Mouse (Mus musculus) MEL (cell line): ENCODE measurements around the gene Trem3. TPM values are rescaled to one million over a fixed set of nuclear protein-coding genes. Genes with fewer than 3 reads are reported as not detected.

Experiments used
- DNase-seq: peaks from one replicate; pipeline ENCODE4 v3.0.0; 2011; ENCODE audit warnings: low read depth, low spot score
- H3K27ac ChIP-seq: 2 replicates; pipeline ENCODE4 v1.5.1; 2012; ENCODE audit warnings: low read depth, mild to moderate bottlenecking, control low read depth, low read length, moderate library complexity; ENCODE audit not compliant: control insufficient read depth
- H3K27me3 ChIP-seq, 2 experiments: fragments of 150-350 bp in 1 of 2; sonication (generic) in 1 of 2; 2 replicates each; pipeline ENCODE4 v1.6.1; 2012; ENCODE audit warnings: low read length in 2 of 2, mild to moderate bottlenecking in 2 of 2, improper control_type of control experiment in 1 of 2, moderate library complexity in 1 of 2; ENCODE audit not compliant: insufficient read depth in 2 of 2, control insufficient read depth in 1 of 2
- H3K36me3 ChIP-seq, 2 experiments: 2 replicates each; pipeline ENCODE4 v1.6.1; 2012 to 2014; ENCODE audit warnings: low read length in 2 of 2, improper control_type of control experiment in 1 of 2, inconsistent platforms in 1 of 2, mild to moderate bottlenecking in 1 of 2; ENCODE audit not compliant: insufficient read depth in 2 of 2, control insufficient read depth in 1 of 2
- H3K4me1 ChIP-seq, 2 experiments: fragments of 150-350 bp in 1 of 2; sonication (generic) in 1 of 2; 2 replicates each; pipeline ENCODE4 v1.6.1; 2012; ENCODE audit warnings: low read length in 2 of 2, improper control_type of control experiment in 1 of 2, mild to moderate bottlenecking in 1 of 2; ENCODE audit not compliant: insufficient read depth in 2 of 2, control insufficient read depth in 1 of 2
- H3K4me3 ChIP-seq, 2 experiments: fragments of 150-350 bp in 1 of 2; sonication (generic) in 1 of 2; 2 replicates each; pipeline ENCODE4 v1.5.1; 2012; ENCODE audit warnings: low read depth in 2 of 2, low read length in 2 of 2, mild to moderate bottlenecking in 2 of 2, moderate library complexity in 2 of 2, control low read depth in 1 of 2, improper control_type of control experiment in 1 of 2; ENCODE audit not compliant: control insufficient read depth in 1 of 2, insufficient read depth in 1 of 2
- H3K79me2 ChIP-seq: 2 replicates; pipeline ENCODE4 v1.6.1; 2012; ENCODE audit warnings: mild to moderate bottlenecking, low read length, moderate library complexity; ENCODE audit not compliant: control insufficient read depth, poor library complexity, insufficient read depth
- H3K9ac ChIP-seq: 2 replicates; pipeline ENCODE4 v1.6.1; 2012; ENCODE audit warnings: low read depth, mild to moderate bottlenecking, control low read depth, low read length, moderate library complexity; ENCODE audit not compliant: control insufficient read depth, poor library complexity, severe bottlenecking
- H3K9me3 ChIP-seq: fragments of 150-350 bp; sonication (generic); replicated peaks from 2 replicates; pipeline ENCODE4 v1.6.1; 2012; ENCODE audit warnings: mild to moderate bottlenecking, low read length, improper control_type of control experiment, moderate library complexity; ENCODE audit not compliant: insufficient read depth
- CHD2 ChIP-seq: IDR thresholded peaks from 2 replicates; pipeline ENCODE4 v1.6.1; 2011; ENCODE audit warnings: low read length, improper control_type of control experiment
- CTCF ChIP-seq, 3 experiments: IDR thresholded peaks in 2 of 3; conservative IDR thresholded peaks in 1 of 3; 2 replicates each; pipeline ENCODE4 v1.5.1; 2011 to 2012; ENCODE audit warnings: low read length in 3 of 3, low read depth in 2 of 3, mild to moderate bottlenecking in 2 of 3, improper control_type of control experiment in 1 of 3, inconsistent platforms in 1 of 3, mixed read lengths in 1 of 3, moderate library complexity in 1 of 3; ENCODE audit not compliant: control insufficient read depth in 1 of 3, insufficient read depth in 1 of 3, poor library complexity in 1 of 3, severe bottlenecking in 1 of 3
- GATA1 ChIP-seq: IDR thresholded peaks from 2 replicates; pipeline ENCODE4 v1.6.1; 2011; ENCODE audit warnings: low read depth, low read length, improper control_type of control experiment
- HCFC1 ChIP-seq: IDR thresholded peaks from 2 replicates; pipeline ENCODE4 v1.6.1; 2012; ENCODE audit warnings: low read depth, mild to moderate bottlenecking, inconsistent platforms, low read length, improper control_type of control experiment, moderate library complexity
- KAT2A ChIP-seq: conservative IDR thresholded peaks from 2 replicates; pipeline ENCODE4 v1.6.1; 2012; ENCODE audit warnings: low read depth, low read length, improper control_type of control experiment, inconsistent platforms
- MAFK ChIP-seq: IDR thresholded peaks from 2 replicates; pipeline ENCODE4 v1.6.1; 2011; ENCODE audit warnings: low read depth, mild to moderate bottlenecking, low read length, improper control_type of control experiment, borderline replicate concordance
- MAX ChIP-seq: IDR thresholded peaks from 2 replicates; pipeline ENCODE4 v1.6.1; 2011; ENCODE audit warnings: low read length, improper control_type of control experiment
- MYB ChIP-seq: IDR thresholded peaks from 2 replicates; pipeline ENCODE4 v1.6.1; 2011; ENCODE audit warnings: mild to moderate bottlenecking, low read depth, low read length, improper control_type of control experiment
- MYC ChIP-seq: IDR thresholded peaks from 2 replicates; pipeline ENCODE4 v1.6.1; 2011; ENCODE audit warnings: low read depth, mild to moderate bottlenecking, low read length, improper control_type of control experiment, moderate library complexity
- RAD21 ChIP-seq: IDR thresholded peaks from 2 replicates; pipeline ENCODE4 v1.6.1; 2011; ENCODE audit warnings: mild to moderate bottlenecking, low read depth, low read length, improper control_type of control experiment
- SIN3A ChIP-seq: IDR thresholded peaks from 2 replicates; pipeline ENCODE4 v1.6.1; 2012; ENCODE audit warnings: low read length, improper control_type of control experiment, inconsistent platforms
- SMC3 ChIP-seq: IDR thresholded peaks from 2 replicates; pipeline ENCODE4 v1.6.1; 2011; ENCODE audit warnings: low read depth, low read length, improper control_type of control experiment
- TAL1 ChIP-seq: IDR thresholded peaks from 2 replicates; pipeline ENCODE4 v1.6.1; 2012; ENCODE audit warnings: mild to moderate bottlenecking, inconsistent platforms, low read length, moderate library complexity, mixed read lengths
- TCF12 ChIP-seq: IDR thresholded peaks from 2 replicates; pipeline ENCODE4 v1.6.1; 2014; ENCODE audit warnings: low read depth, mild to moderate bottlenecking, inconsistent platforms, low read length, improper control_type of control experiment, moderate library complexity
- ZC3H11A ChIP-seq: IDR thresholded peaks from 2 replicates; pipeline ENCODE4 v1.6.1; 2012; ENCODE audit warnings: low read depth, mild to moderate bottlenecking, inconsistent platforms, low read length, improper control_type of control experiment
- ZMIZ1 ChIP-seq: IDR thresholded peaks from 2 replicates; pipeline ENCODE4 v1.6.1; 2012; ENCODE audit warnings: low read depth, mild to moderate bottlenecking, inconsistent platforms, low read length, improper control_type of control experiment, moderate library complexity
- polyA plus RNA-seq, 2 experiments: library from polyadenylated mRNA; stranded (reverse) in 1 of 2; unstranded in 1 of 2; fragments of >175 nt in 1 of 2; fragments of >200 nt in 1 of 2; gene quantifications; 2 replicates each; pipeline versions ENCODE4 v1.2.1 to v1.2.4; 2012; ENCODE audit warnings: low replicate concordance in 2 of 2, low read depth in 1 of 2; ENCODE audit not compliant: insufficient read length in 2 of 2, insufficient read depth in 1 of 2, missing spikeins in 1 of 2
- total RNA-seq: library from RNA; depleted of rRNA; stranded (reverse); fragments of 300-350 nt; gene quantifications from 2 replicates; pipeline ENCODE4 v1.2.3, GENCODE M21; 2012

The Trem3 gene
- total and polyA plus RNA-seq, 3 experiments = not detected

DNA sequence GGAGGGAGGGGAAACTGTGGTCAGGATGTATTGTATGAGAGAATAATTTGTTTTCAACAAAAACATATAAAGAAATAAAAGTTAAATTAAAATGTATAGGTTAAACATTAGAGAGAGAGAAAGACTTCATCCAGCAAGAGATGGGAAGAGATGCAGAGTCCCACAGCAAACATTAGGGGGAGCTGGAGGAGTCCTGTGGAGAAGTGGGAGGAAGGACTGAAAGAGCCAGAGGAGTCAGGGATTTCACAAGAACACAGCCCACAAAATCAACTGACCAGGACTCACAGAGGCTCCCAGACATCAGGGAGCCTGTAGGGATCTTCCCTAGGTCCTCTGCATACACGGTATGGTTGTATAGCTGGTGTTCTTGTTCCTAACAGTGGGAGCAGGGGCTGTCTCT, 39.2 kb downstream of the Trem3 start:
- no peak overlapping the region for H3K27ac ChIP-seq
- no peaks in the 10 kb centered on the region for H3K4me1 ChIP-seq
- no peaks in the 10 kb centered on the region for H3K79me2 ChIP-seq
- no peak overlapping the region for H3K4me3 ChIP-seq
- peak; percentile 50 for DNase-seq
- no peak overlapping the region for H3K9ac ChIP-seq
- peak; percentile 47 for TF ChIP-seq SMC3
- no peak for TF ChIP-seq HCFC1
- peak; percentile 41 to 57 (median 52) for TF ChIP-seq CTCF (IDR thresholded peaks at IDR 0.05 in 2 of 3, conservative IDR thresholded peaks at IDR 0.05 in 1 of 3; ENCODE audit: control insufficient read depth in 1 of 3, insufficient read depth in 1 of 3, low read depth in 2 of 3, low read length in 3 of 3, poor library complexity in 1 of 3, severe bottlenecking in 1 of 3)
- no peak for TF ChIP-seq CHD2
- TF ChIP-seq RAD21 = peak; percentile 46
- peak; percentile 25 for TF ChIP-seq ZC3H11A
- TF ChIP-seq, all 39 proteins: peak for 4
- H3K27me3 ChIP-seq = no peaks in the 10 kb centered on the region
- H3K9me3 ChIP-seq = no peaks in the 10 kb centered on the region
- no peaks in the 10 kb centered on the region; a peak in 1 of 4 replicates for H3K36me3 ChIP-seq

DNA sequence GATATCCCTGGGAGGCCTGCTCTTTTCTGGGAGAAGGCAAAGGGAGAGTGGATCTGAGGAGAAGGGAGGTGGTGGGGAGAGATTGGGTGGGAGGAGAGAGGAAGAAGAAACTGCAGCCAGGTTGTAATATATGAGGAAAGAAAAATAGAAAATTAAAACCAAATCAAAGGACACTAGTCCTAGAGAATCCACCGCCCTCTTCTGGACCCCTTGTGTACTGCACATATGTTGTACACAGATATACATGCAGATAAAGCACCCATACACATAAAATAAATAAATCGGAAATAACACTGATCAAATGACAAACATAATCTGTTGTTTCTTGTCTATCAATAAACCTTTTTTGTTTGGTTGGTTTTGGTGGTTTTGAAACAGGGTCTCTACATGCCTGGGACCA, 39.7 kb downstream of the Trem3 start:
- DNase-seq = peak; percentile 55
- no peaks in the 10 kb centered on the region for H3K27me3 ChIP-seq
- H3K4me1 ChIP-seq = no peaks in the 10 kb centered on the region
- H3K27ac ChIP-seq = no peak overlapping the region
- no peaks in the 10 kb centered on the region; a peak in 1 of 4 replicates for H3K36me3 ChIP-seq
- no peak overlapping the region for H3K9ac ChIP-seq
- H3K79me2 ChIP-seq = no peaks in the 10 kb centered on the region
- H3K4me3 ChIP-seq = no peak overlapping the region
- TF ChIP-seq KAT2A (no peak), MYB (no peak), ZMIZ1 (no peak), TCF12 (0 out of 2 replicates have a peak, but pooled peaks have one; percentile 5), SIN3A (no peak), MYC (no peak), CTCF (IDR thresholded peaks at IDR 0.05 in 2 of 3, conservative IDR thresholded peaks at IDR 0.05 in 1 of 3; ENCODE audit: control insufficient read depth in 1 of 3, insufficient read depth in 1 of 3, low read depth in 2 of 3, low read length in 3 of 3, poor library complexity in 1 of 3, severe bottlenecking in 1 of 3) (peak in 2 of 3 experiments; percentile 54 to 56; a peak in 4 of 6 replicates), GATA1 (peak; percentile 34; the same call in 1 of the 2 replicates), TAL1 (no peak), RAD21 (peak; percentile 20; the same call in 1 of the 2 replicates), HCFC1 (no peak), MAFK (no peak), SMC3 (peak; percentile 46), MAX (no peak)
- no peaks in the 10 kb centered on the region for H3K9me3 ChIP-seq
